Mouse (Mus musculus) hindbrain, embryonic 15.5 days (tissue): ENCODE results near the gene Frmd6. TPM values are rescaled to one million over a fixed set of nuclear protein-coding genes. Genes with fewer than 3 reads are reported as not detected.

Experiments
- polyA plus RNA-seq: library from polyadenylated mRNA; unstranded; fragments of >200 nt; fragmentation: Nextera tagmentation; extraction: Ambion mirVana; gene quantifications from 2 replicates; pipeline ENCODE4 v1.2.1, GENCODE M21; 2015

The Frmd6 gene
- polyA plus RNA-seq, 1 experiment from 2014 or later: 8.9 TPM

Other genes with a start within 250 kb of the Frmd6 start
- 174 and 180 TPM in 2 replicates for gene Actr10, start 112.3 kb downstream of the Frmd6 start, polyA plus RNA-seq
- 492 and 509 TPM in 2 replicates for gene Psma3, start 149.1 kb downstream of the Frmd6 start, polyA plus RNA-seq
- 40.1 and 43.1 TPM in 2 replicates for gene Arid4a, start 190.5 kb downstream of the Frmd6 start, polyA plus RNA-seq